Mouse (Mus musculus) heart, adult 2 months (tissue): ENCODE data around the gene Camkk2.

ENCODE experiments used
- CTCF ChIP-seq: fragments of 200-600 bp; IDR thresholded peaks from 2 replicates; pipeline ENCODE4 v1.8.1; 2022; ENCODE audit warnings: antibody characterized with exemption, mild to moderate bottlenecking, moderate library complexity
- POLR2A ChIP-seq: fragments of 200-500 bp; IDR thresholded peaks from 2 replicates; pipeline ENCODE4 v1.6.1; 2011; ENCODE audit warnings: mild to moderate bottlenecking, low read depth, low read length, control low read depth; ENCODE audit not compliant: insufficient read depth

DNA sequence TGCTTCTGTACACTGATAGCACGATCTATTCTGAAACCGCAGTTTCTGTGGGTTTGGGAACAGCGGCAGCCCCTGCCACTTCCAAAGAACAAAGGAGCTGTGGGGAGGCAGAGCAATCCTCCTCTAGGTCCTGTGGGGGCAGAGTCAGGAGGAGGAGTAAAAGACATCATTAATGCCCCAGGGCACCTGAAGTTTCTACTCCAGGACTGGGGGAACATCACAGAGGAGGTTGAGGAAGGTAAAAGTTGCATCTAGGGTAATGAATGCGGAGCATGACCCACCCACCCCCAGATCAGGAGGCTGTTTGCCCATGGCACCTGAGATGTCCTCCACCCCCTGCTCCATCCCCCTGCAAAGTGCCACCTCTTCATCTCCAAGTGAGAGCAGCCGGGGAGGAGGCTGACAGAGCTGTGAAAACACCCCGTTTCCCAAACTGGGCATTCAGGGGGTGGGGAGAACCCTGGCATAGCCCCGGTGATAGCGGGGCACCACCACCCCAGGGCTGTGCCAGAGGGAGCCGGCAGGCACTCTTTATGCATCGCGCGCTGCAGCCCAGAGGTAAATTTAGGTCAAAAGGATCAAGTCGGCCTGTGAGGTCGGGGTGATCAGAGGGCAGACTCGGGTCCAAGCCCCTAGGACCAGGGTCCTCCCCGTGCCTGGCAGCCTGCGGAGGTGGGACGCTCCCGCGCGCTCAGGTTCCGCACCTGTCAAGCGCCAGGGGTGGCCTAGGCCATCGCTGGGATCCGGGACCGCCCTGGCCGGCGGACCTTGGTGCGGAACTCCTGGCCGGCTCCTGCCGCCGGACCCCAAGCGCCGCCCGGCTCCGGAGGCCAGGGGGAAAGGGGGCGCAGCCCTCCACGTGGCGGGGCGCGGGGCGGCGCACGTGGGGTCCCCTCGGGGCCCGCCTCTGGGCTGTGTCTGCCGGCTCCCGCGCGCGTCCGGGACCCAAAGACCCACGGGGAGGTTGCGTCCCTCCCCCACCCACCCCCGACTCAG lies 680 bp downstream of the Camkk2 start:
- TF ChIP-seq CTCF, result no peak
- no peak for TF ChIP-seq POLR2A
